Mouse (Mus musculus): Measurements from ENCODE around the gene Cbx8. TPM values are rescaled to one million over a fixed set of nuclear protein-coding genes. Genes with fewer than 3 reads are reported as not detected.

Gene Cbx8
- polyA plus RNA-seq, 1 experiment = 3.9 TPM

DNA sequence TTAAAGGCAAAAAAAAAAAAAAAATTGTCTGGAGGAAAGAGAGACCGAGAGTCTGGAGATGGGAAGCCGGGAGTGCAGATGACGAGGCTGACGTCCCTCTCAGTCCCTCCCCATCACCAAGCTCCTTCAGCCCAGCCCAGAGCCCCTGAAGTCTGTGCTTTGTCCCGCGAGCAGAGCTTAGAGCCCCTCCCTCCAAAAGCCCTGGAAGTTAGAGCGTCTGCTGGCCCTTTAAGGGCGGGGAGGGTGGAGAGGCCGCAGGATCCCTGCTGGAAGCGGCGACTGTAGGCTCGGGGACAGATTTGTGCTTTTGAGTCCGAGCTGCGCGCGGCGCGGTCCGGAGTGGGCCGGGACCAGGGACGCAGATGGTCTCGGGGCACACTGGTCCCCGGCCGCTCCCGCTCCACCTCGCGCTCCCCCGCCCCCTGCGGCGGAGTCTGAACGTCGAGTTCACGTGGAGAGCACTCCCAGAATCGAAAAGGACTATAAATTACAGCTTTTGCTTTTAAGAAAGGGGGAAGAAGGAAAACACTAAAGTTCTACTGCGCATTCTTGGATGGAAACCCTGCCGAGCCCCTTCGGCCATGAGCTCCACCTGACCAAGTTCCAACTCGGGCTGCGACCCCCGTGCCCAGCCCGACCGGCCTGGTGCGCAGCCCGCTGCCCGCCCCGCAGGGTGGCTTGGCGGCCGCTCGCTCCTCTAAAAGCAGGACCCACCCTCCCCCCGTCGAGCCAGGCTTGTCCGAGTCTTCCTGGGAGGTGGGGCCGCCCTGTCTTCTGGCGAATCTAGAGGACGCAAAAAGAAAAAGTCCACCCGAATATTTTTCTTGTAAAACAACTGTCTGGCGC is 3.6 kb downstream of the Cbx8 start:
- DNase-seq = no peak
- Histone ChIP-seq H3K4me1 (ENCODE audit: control insufficient read depth, insufficient read depth, low read length) (peaks cover 12% of the 10 kb centered on the region), H3K4me3 (replicated peaks; ENCODE audit: extremely low read depth, low read depth, low read length) (peak overlapping the region; percentile 28)
- 26% methylated on average over 57 of the region's 57 CpGs for WGBS
- TF ChIP-seq CTCF (IDR thresholded peaks at IDR 0.05; ENCODE audit: insufficient read depth, low read length) = no peak
- no peak for TF ChIP-seq POLR2A (IDR thresholded peaks at IDR 0.05; ENCODE audit: borderline replicate concordance, extremely low read depth, low read depth, low read length)

- WGBS = 31% methylated on average over 15 of the region's 15 CpGs
- Histone ChIP-seq H3K4me3 (replicated peaks; ENCODE audit: extremely low read depth, low read depth, low read length) (no peak overlapping the region), H3K4me1 (ENCODE audit: control insufficient read depth, insufficient read depth, low read length) (peaks cover 10% of the 10 kb centered on the region)
- no peak for TF ChIP-seq POLR2A (IDR thresholded peaks at IDR 0.05; ENCODE audit: borderline replicate concordance, extremely low read depth, low read depth, low read length)
- TF ChIP-seq CTCF (IDR thresholded peaks at IDR 0.05; ENCODE audit: insufficient read depth, low read length) = no peak
- no peak for DNase-seq
Measured at GRCm38 (mm10) chr11:119036447-119036846, 4.3 kb downstream of the Cbx8 start.

DNA sequence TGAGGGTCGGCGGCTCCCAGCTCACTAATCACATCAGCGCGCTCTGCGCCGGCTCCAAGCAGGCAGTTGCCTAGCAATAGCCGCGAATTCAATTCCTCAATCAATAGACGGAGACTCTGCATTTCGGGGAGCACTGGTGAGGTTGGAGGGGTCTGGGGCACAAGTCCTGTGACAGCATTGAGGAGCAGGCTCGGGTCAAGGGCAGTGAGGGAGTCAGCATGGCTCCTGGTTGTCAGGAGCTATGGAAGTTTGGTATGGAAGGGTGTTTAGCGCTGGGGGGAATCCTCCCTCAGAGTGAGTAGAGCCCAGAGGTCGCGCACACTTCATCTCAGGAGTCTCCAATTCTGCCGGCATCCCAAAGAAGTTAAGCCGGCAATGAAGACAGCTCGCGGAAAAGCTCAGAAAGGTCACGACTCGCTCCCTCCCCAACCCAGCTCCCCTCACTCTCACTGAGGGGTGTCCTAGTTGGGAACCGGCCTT is 5.0 kb downstream of the Cbx8 start:
- 31% methylated on average over 21 of the region's 21 CpGs for WGBS
- TF ChIP-seq CTCF (IDR thresholded peaks at IDR 0.05; ENCODE audit: insufficient read depth, low read length) = no peak
- TF ChIP-seq POLR2A (IDR thresholded peaks at IDR 0.05; ENCODE audit: borderline replicate concordance, extremely low read depth, low read depth, low read length) = no peak
- DNase-seq = no peak
- H3K4me3 ChIP-seq (replicated peaks; ENCODE audit: extremely low read depth, low read depth, low read length) = no peak overlapping the region
- H3K4me1 ChIP-seq (ENCODE audit: control insufficient read depth, insufficient read depth, low read length) = peaks cover 8% of the 10 kb centered on the region

DNA sequence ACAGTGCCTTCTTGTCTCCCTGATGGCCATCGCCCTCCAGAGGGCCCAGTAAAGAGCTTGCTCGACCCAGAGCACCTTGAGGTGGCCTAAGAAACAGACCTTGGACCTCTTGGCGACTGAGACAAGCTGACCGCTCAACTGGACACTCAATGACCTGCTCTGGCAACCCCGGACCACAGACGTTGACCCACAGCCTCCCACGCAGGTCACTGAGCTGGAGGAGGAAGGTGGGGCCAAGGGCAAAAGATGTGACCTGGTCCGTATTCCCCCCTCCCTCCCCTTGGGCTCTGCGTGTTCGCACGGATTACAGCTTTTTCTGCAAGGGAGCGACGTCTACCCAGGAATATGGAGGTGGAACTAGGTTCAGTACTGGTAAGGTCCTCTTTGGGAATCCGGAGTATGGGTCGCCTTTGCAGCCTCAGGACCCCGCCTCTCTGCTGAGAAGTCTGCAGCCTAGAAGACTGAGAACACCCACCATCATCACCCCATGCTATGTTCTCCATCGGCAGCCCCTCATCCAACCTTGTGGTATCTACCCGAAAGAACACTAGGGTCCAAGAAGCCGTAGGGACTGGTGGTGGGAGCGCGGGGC is 5.6 kb downstream of the Cbx8 start:
- no peak for DNase-seq
- 19% methylated on average over 21 of the region's 21 CpGs for WGBS
- H3K4me3 ChIP-seq (replicated peaks; ENCODE audit: extremely low read depth, low read depth, low read length) = no peak overlapping the region
- TF ChIP-seq POLR2A (IDR thresholded peaks at IDR 0.05; ENCODE audit: borderline replicate concordance, extremely low read depth, low read depth, low read length) (no peak), CTCF (IDR thresholded peaks at IDR 0.05; ENCODE audit: insufficient read depth, low read length) (no peak)
- H3K4me1 ChIP-seq (ENCODE audit: control insufficient read depth, insufficient read depth, low read length) = peaks cover 6% of the 10 kb centered on the region

DNA sequence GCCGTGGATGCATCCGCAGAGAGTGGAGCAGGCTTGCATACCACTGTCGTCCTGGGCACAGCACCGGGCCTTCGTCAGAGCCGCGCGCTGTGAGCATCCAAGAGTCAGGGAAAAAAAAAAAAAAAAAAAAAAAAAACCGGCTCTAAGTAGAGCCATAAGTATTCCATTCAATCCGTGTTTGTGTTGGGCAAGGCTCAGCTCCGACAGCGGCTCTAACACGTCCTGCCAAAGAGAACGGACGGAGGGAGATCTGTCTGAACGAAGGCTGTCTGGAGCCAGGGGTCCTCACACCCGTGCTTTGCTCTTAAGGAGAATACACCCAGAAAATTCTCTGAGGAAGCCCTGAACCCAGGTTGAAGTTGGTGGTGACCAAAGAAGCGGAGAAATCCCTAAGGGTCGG is 6.1 kb downstream of the Cbx8 start:
- DNase-seq = no peak
- WGBS = 8% methylated on average over 19 of the region's 19 CpGs
- Histone ChIP-seq H3K4me1 (ENCODE audit: control insufficient read depth, insufficient read depth, low read length) (peaks cover 2% of the 10 kb centered on the region; the same call in 1 of the 2 replicates), H3K4me3 (replicated peaks; ENCODE audit: extremely low read depth, low read depth, low read length) (no peak overlapping the region)
- TF ChIP-seq POLR2A (IDR thresholded peaks at IDR 0.05; ENCODE audit: borderline replicate concordance, extremely low read depth, low read depth, low read length) (no peak), CTCF (IDR thresholded peaks at IDR 0.05; ENCODE audit: insufficient read depth, low read length) (no peak)

DNA sequence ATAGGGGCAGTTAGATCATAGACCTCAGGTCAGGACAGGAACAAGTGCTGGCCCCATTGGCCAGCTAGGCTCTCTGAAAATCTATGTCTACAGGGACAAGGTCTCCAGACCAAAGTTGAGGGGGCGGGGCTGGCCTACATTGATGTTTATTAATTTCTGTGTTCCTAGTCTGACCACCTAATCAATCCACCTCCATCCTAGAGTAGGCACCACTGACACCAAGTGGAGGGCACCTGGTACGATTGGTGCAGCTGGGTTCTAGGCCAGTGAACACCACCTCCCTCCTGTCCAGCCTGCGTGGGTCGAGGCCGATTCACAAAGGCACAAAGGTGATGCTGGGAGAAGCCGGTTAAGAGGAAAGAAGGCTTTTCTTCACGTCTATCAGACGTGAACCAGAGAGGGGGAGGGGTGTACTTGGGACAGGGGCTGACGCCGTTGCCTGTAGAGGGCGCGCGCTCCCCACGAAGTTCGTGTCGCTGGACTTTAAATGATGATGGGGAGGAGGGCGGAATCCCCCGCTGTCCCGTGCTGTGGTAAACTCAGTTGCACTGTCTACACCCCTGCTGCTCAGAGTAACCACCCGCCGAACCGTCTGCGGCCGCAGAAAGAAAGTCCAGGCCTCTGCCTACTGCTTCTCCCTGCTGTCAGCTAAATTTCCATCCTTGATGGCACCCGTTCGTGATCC is 6.8 kb downstream of the Cbx8 start:
- peak; percentile 74 for TF ChIP-seq CTCF (IDR thresholded peaks at IDR 0.05; ENCODE audit: insufficient read depth, low read length)
- no peak for TF ChIP-seq POLR2A (IDR thresholded peaks at IDR 0.05; ENCODE audit: borderline replicate concordance, extremely low read depth, low read depth, low read length)
- Histone ChIP-seq H3K4me1 (ENCODE audit: control insufficient read depth, insufficient read depth, low read length) (peaks cover 2% of the 10 kb centered on the region; the same call in 1 of the 2 replicates), H3K4me3 (replicated peaks; ENCODE audit: extremely low read depth, low read depth, low read length) (no peak overlapping the region)
- DNase-seq = peak; percentile 88
- WGBS = 3% methylated on average over 26 of the region's 26 CpGs

DNA sequence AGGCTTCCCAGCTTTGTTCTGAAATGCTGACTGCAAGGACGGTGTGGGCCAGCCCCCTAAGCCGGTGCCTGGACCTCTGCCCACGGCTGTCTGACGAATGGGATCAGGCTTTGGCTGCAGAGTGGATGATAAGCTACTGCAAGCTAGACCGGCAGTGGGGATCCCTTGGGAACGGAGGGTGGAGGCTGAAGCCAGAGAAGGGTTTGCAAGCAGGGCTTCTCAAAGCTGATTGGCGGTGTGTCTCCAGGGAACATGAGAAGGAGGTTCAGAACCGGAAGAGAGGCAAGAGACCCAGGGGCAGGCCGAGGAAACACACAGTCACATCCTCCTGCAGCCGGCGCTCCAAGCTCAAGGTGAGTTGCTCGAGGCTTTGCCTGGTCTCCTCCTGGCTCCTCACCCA is 14.6 kb downstream of the Cbx8 start:
- Histone ChIP-seq H3K4me1 (ENCODE audit: control insufficient read depth, insufficient read depth, low read length) (no peaks in the 10 kb centered on the region; the same call in 1 of the 2 replicates), H3K4me3 (replicated peaks; ENCODE audit: extremely low read depth, low read depth, low read length) (no peak overlapping the region)
- TF ChIP-seq CTCF (IDR thresholded peaks at IDR 0.05; ENCODE audit: insufficient read depth, low read length) (no peak), POLR2A (IDR thresholded peaks at IDR 0.05; ENCODE audit: borderline replicate concordance, extremely low read depth, low read depth, low read length) (no peak)
- no peak for DNase-seq
- 63% methylated on average over 12 of the region's 12 CpGs for WGBS

- WGBS = 25% methylated on average over 7 of the region's 7 CpGs
- Histone ChIP-seq H3K4me1 (ENCODE audit: control insufficient read depth, insufficient read depth, low read length) (no peaks in the 10 kb centered on the region; the same call in 1 of the 2 replicates), H3K4me3 (replicated peaks; ENCODE audit: extremely low read depth, low read depth, low read length) (no peak overlapping the region)
- no peak for TF ChIP-seq CTCF (IDR thresholded peaks at IDR 0.05; ENCODE audit: insufficient read depth, low read length)
- TF ChIP-seq POLR2A (IDR thresholded peaks at IDR 0.05; ENCODE audit: borderline replicate concordance, extremely low read depth, low read depth, low read length) = no peak
- no peak for DNase-seq
Measured at GRCm38 (mm10) chr11:119024260-119024659, 16.5 kb downstream of the Cbx8 start.

DNA sequence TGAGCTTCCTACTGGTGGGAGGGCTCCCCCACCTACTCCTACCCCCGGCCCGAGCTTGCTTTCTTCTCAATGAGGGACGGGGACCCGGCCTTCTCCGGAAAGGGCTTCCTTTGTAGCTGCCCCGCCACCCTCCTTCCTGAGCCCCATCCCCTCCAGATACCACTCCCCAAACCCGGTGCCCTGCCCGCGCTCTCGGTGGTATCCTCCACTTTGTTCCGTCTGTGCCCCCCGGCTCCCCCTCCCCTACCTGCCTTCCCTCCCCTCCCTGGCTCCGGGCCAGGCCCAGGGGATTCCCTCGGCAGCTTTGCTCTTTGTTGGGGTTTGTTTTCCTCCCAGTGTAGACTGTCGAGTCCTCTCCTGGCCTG is 17.2 kb downstream of the Cbx8 start:
- no peak for DNase-seq
- Histone ChIP-seq H3K4me1 (ENCODE audit: control insufficient read depth, insufficient read depth, low read length) (no peaks in the 10 kb centered on the region; the same call in 1 of the 2 replicates), H3K4me3 (replicated peaks; ENCODE audit: extremely low read depth, low read depth, low read length) (peak overlapping the region; percentile 92)
- 3% methylated on average over 15 of the region's 15 CpGs for WGBS
- TF ChIP-seq POLR2A (IDR thresholded peaks at IDR 0.05; ENCODE audit: borderline replicate concordance, extremely low read depth, low read depth, low read length) = no peak
- TF ChIP-seq CTCF (IDR thresholded peaks at IDR 0.05; ENCODE audit: insufficient read depth, low read length) = no peak
